Mouse (Mus musculus) MEL (cell line): ENCODE data around the gene Nop2.
A peak's percentile ranks its signal among the peaks of the same experiment; 100 is the strongest.

Experiments
- CHD1 ChIP-seq: IDR thresholded peaks from 2 replicates; pipeline ENCODE4 v1.6.1; 2012; ENCODE audit warnings: low read depth, mild to moderate bottlenecking, inconsistent platforms, low read length, improper control_type of control experiment
- CHD2 ChIP-seq: IDR thresholded peaks from 2 replicates; pipeline ENCODE4 v1.6.1; 2011; ENCODE audit warnings: low read length, improper control_type of control experiment
- CTCF ChIP-seq, 3 experiments: IDR thresholded peaks in 2 of 3; conservative IDR thresholded peaks in 1 of 3; 2 replicates each; pipeline ENCODE4 v1.5.1; 2011 to 2012; ENCODE audit warnings: low read length in 3 of 3, low read depth in 2 of 3, mild to moderate bottlenecking in 2 of 3, improper control_type of control experiment in 1 of 3, inconsistent platforms in 1 of 3, mixed read lengths in 1 of 3, moderate library complexity in 1 of 3; ENCODE audit not compliant: control insufficient read depth in 1 of 3, insufficient read depth in 1 of 3, poor library complexity in 1 of 3, severe bottlenecking in 1 of 3
- EP300 ChIP-seq, 2 experiments: IDR thresholded peaks; 2 replicates each; pipeline ENCODE4 v1.6.1; 2011; ENCODE audit warnings: improper control_type of control experiment in 2 of 2, low read length in 2 of 2, low read depth in 1 of 2, mild to moderate bottlenecking in 1 of 2
- USF1 ChIP-seq: IDR thresholded peaks from 2 replicates; pipeline ENCODE4 v1.6.1; 2014; ENCODE audit warnings: low read depth, mild to moderate bottlenecking, inconsistent platforms, low read length, improper control_type of control experiment, moderate library complexity
- ZNF384 ChIP-seq: IDR thresholded peaks from 2 replicates; pipeline ENCODE4 v1.6.1; 2012; ENCODE audit warnings: low read depth, mild to moderate bottlenecking, inconsistent platforms, low read length, improper control_type of control experiment

DNA sequence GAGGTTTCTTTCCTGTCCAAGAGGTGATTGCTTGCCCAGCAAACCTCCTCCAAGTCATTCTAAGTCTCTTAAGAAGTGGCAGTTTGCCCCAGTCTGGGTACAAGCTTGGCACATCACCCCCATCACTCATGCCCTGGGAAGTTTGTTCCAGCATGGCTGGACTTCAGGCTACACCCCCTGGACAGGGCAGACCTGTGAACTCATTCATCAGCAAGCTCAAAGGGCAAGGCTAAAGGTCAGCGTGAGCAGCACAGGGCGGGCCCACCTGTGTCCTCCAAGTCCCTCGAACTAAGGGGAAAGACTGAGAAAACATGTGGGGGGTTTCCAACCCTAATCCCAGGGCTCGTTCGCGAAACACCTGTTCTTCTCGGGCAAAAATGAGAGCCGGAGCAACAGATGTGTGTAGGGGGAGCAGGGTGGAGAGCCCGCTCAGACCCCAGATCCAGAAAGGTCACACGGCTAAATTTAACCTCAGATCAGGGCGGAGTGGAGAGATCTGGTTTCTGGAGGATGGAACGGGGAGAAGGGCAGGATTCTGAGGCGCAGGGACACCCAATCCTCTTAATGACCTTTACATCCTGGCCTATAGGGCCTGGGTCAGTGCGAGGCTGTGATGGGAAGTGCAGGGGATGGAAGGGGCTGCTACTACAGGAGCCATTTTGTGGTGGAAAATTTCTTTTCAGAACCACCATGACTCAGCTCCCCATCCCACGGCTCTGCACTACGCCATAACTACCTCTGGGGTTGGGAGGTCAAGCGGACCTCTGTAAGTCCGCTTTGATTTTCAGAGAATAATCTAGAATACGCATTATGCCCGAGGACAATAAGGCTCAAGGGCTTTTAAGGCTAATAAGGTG, 32.3 kb downstream of the Nop2 start:
- TF ChIP-seq CHD1, result no peak; the same call in 1 of the 2 replicates
- TF ChIP-seq USF1, result no peak
- no peak for TF ChIP-seq ZNF384
- 0 out of 4 replicates have a peak, but pooled peaks of 1 of the 2 experiments have one; percentile 23 for TF ChIP-seq EP300 (IDR thresholded peaks at IDR 0.05; ENCODE audit: low read depth in 1 of 2, low read length in 2 of 2)
- no peak for TF ChIP-seq CTCF (IDR thresholded peaks at IDR 0.05 in 2 of 3, conservative IDR thresholded peaks at IDR 0.05 in 1 of 3; ENCODE audit: control insufficient read depth in 1 of 3, insufficient read depth in 1 of 3, low read depth in 2 of 3, low read length in 3 of 3, poor library complexity in 1 of 3, severe bottlenecking in 1 of 3)
- TF ChIP-seq CHD2, result no peak
